Mouse (Mus musculus) spleen, adult 2 months (tissue): ENCODE measurements around the gene Trip10.

Source experiments
- CTCF ChIP-seq: fragments of 200-500 bp; IDR thresholded peaks from 2 replicates; pipeline ENCODE4 v1.5.1; 2011; ENCODE audit warnings: mild to moderate bottlenecking, inconsistent platforms; ENCODE audit not compliant: insufficient read depth, insufficient read length, insufficient replicate concordance; ENCODE audit errors: extremely low read depth
- POLR2A ChIP-seq: fragments of 200-500 bp; IDR thresholded peaks from 2 replicates; pipeline ENCODE4 v1.6.1; 2011; ENCODE audit warnings: low read depth, low read length, inconsistent platforms

DNA sequence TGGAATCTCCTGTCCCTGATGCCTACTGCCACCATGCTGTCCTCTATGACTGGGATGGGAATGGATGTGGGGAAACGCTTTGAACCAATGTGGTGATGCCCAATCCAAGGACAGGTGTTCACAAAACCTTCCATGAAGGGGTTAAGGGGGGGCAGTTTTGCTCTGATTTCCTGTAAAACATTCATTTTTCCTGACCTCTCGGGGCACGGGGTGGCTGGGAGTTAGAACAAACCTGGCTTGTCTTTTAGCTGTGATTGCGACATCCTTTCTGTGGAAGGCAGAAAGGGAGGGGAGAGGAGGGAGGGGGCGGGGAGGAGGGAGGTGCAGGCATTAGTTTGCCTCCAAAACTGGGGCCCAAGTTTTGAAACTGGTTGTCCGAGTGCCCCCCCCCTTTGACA, 18.5 kb upstream of the Trip10 start:
- TF ChIP-seq POLR2A (no peak), CTCF (no peak)
